16 mouse cellular contexts compared by ENCODE assay signal in genomic region chr11:75209363-75209762, GRCm38 (mm10). TPM values are rescaled to one million over a fixed set of nuclear protein-coding genes. Genes with fewer than 3 reads are reported as not detected.
DNase-seq lines count a peak whose midpoint lies in the region; ATAC-seq and TF ChIP-seq lines count a peak whose summit lies in the region.
"Had no signal": no experiment of that assay in that cellular context is flagged by ENCODE, and none has a peak within 500 bp of the region (broad histone marks: within the 10 kb centered on the region; RNA-seq: fewer than 3 reads in every experiment).

No protein-coding gene starts in this region.

- H3K27ac ChIP-seq in cerebellum, adult 2 months (ENCODE audit: insufficient read depth, low read length) = peak overlapping the region; percentile 10; the same call in 1 of the 2 replicates
- peak overlapping the region; percentile 50; the same call in 1 of the 2 replicates for H3K27ac ChIP-seq in hindbrain, embryonic 10.5 days
- no peak overlapping the region for H3K27ac ChIP-seq in hindbrain, embryonic 11.5 days (ENCODE audit: low read depth, low read length)
- 0 out of 2 replicates have a peak overlapping the region, but pooled peaks have one; percentile 15 for H3K27ac ChIP-seq in embryonic facial prominence, embryonic 10.5 days (replicated peaks)
- peak overlapping the region; percentile 81 for H3K27ac ChIP-seq in midbrain, embryonic 12.5 days (replicated peaks)
- H3K27ac ChIP-seq: heart, adult 2 months had no signal

- H3K27me3 ChIP-seq in cerebellum, adult 2 months (ENCODE audit: control insufficient read depth, insufficient read depth, low read length) = no peaks in the 10 kb centered on the region
- peaks cover 40% of the 10 kb centered on the region for H3K27me3 ChIP-seq in hindbrain, embryonic 10.5 days (ENCODE audit: insufficient read depth, poor library complexity, severe bottlenecking)
- H3K27me3 ChIP-seq in hindbrain, embryonic 11.5 days (ENCODE audit: control insufficient read depth, insufficient read depth, low read length) = no peaks in the 10 kb centered on the region
- H3K27me3 ChIP-seq in embryonic facial prominence, embryonic 10.5 days (replicated peaks; ENCODE audit: low read depth, poor library complexity, severe bottlenecking) = peaks cover 34% of the 10 kb centered on the region
- peaks cover 9% of the 10 kb centered on the region for H3K27me3 ChIP-seq in midbrain, embryonic 12.5 days

- no peak for TF ChIP-seq CTCF in cerebellum, adult 2 months (IDR thresholded peaks at IDR 0.05; ENCODE audit: borderline replicate concordance, insufficient read depth, low read depth, low read length)

- H3K9ac ChIP-seq in hindbrain, embryonic 11.5 days (ENCODE audit: low read depth, low read length) = no peak overlapping the region
- H3K9ac ChIP-seq in midbrain, embryonic 12.5 days (replicated peaks) = no peak overlapping the region

- no peak overlapping the region for H3K4me2 ChIP-seq in hindbrain, embryonic 11.5 days (replicated peaks; ENCODE audit: low read depth, low read length)
- H3K4me2 ChIP-seq in midbrain, embryonic 12.5 days (replicated peaks) = no peak overlapping the region

- no peak for TF ChIP-seq POLR2A in cerebellum, adult 2 months (IDR thresholded peaks at IDR 0.05; ENCODE audit: borderline replicate concordance, insufficient read depth, low read length)

- no peaks in the 10 kb centered on the region for H3K9me3 ChIP-seq in hindbrain, embryonic 10.5 days
- H3K9me3 ChIP-seq in hindbrain, embryonic 11.5 days (ENCODE audit: control insufficient read depth, low read length) = no peaks in the 10 kb centered on the region
- H3K9me3 ChIP-seq in embryonic facial prominence, embryonic 10.5 days = no peaks in the 10 kb centered on the region
- H3K9me3 ChIP-seq in midbrain, embryonic 12.5 days = no peaks in the 10 kb centered on the region

- peaks cover 65% of the 10 kb centered on the region for H3K4me1 ChIP-seq in cerebellum, adult 2 months (ENCODE audit: control insufficient read depth, insufficient read depth, low read length)
- H3K4me1 ChIP-seq in hindbrain, embryonic 10.5 days (replicated peaks) = peaks cover 61% of the 10 kb centered on the region
- peaks cover 3% of the 10 kb centered on the region; the same call in 1 of the 2 replicates for H3K4me1 ChIP-seq in hindbrain, embryonic 11.5 days (replicated peaks; ENCODE audit: control insufficient read depth, insufficient read depth, low read length)
- peaks cover 80% of the 10 kb centered on the region for H3K4me1 ChIP-seq in embryonic facial prominence, embryonic 10.5 days
- H3K4me1 ChIP-seq in midbrain, embryonic 12.5 days = peaks cover 58% of the 10 kb centered on the region

- 72% methylated on average over 4 of the region's 4 CpGs for WGBS in cerebellum, adult 2 months
- 69% methylated on average over 4 of the region's 4 CpGs for WGBS in hindbrain, embryonic 10.5 days
- 71% methylated on average over 4 of the region's 4 CpGs for WGBS in hindbrain, embryonic 11.5 days
- 63% methylated on average over 4 of the region's 4 CpGs for WGBS in embryonic facial prominence, embryonic 10.5 days
- 60% methylated on average over 4 of the region's 4 CpGs for WGBS in midbrain, embryonic 12.5 days

- no peak for ATAC-seq in hindbrain, embryonic 11.5 days (ENCODE audit: low FRiP score)
- no peak for ATAC-seq in midbrain, embryonic 12.5 days (ENCODE audit: low FRiP score, low read depth)
- ATAC-seq: intestine, embryonic 16.5 days had no signal

- peak in 1 of 2 experiments; percentile 16 for DNase-seq in cerebellum, adult 2 months
- no peak for DNase-seq in cerebellum, postnatal 36 days
- DNase-seq in hindbrain, embryonic 10.5 days (ENCODE audit: low spot score) = no peak
- DNase-seq in hindbrain, embryonic 11.5 days (ENCODE audit: low spot score) = no peak
- no peak for DNase-seq in embryonic facial prominence, embryonic 10.5 days (ENCODE audit: low spot score)
- no peak for DNase-seq in thymus, postnatal 10 days (ENCODE audit: low spot score in 2 of 2)
- DNase-seq in spleen, postnatal 36 days (ENCODE audit: low spot score in 2 of 2) = no peak
- DNase-seq: adrenal gland, postnatal 36 days; cerebellum, adult 11 months; heart, adult 2 months; lung, postnatal 10 days; right cerebral cortex, postnatal 25 days; thymus, postnatal 36 days had no signal

- no peak overlapping the region for H3K4me3 ChIP-seq in cerebellum, adult 2 months (replicated peaks; ENCODE audit: insufficient read depth, low read depth, low read length)
- H3K4me3 ChIP-seq in hindbrain, embryonic 10.5 days = no peak overlapping the region
- H3K4me3 ChIP-seq in hindbrain, embryonic 11.5 days (ENCODE audit: low read depth, low read length) = no peak overlapping the region
- H3K4me3 ChIP-seq in embryonic facial prominence, embryonic 10.5 days = no peak overlapping the region
- H3K4me3 ChIP-seq in midbrain, embryonic 12.5 days = no peak overlapping the region
- H3K4me3 ChIP-seq: heart, adult 2 months; myocyte had no signal

- no peaks in the 10 kb centered on the region for H3K36me3 ChIP-seq in hindbrain, embryonic 10.5 days
- no peaks in the 10 kb centered on the region for H3K36me3 ChIP-seq in hindbrain, embryonic 11.5 days (ENCODE audit: control insufficient read depth, insufficient read depth, low read length)
- H3K36me3 ChIP-seq in embryonic facial prominence, embryonic 10.5 days (replicated peaks) = no peaks in the 10 kb centered on the region
- no peaks in the 10 kb centered on the region for H3K36me3 ChIP-seq in midbrain, embryonic 12.5 days

RNA-seq across cellular contexts. Expression of gene Rtn4rl1, which starts 15.8 kb away (rescaled TPM):
- 23.9 and 28.6 TPM in 2 replicates for polyA plus RNA-seq in cerebellum, adult 2 months (2012; rRNA removed)
- 2.5 and 2.8 TPM in 2 replicates for polyA plus RNA-seq in hindbrain, embryonic 10.5 days (2016; fragmentation: Nextera tagmentation; extraction: Ambion mirVana)
- 2.4 and 2.8 TPM in 2 replicates for polyA plus RNA-seq in hindbrain, embryonic 11.5 days (2014; fragmentation: Nextera tagmentation; extraction: Ambion mirVana)
- 1.5 and 2.1 TPM in 2 replicates for polyA plus RNA-seq in embryonic facial prominence, embryonic 10.5 days (2016; fragmentation: Nextera tagmentation; extraction: Ambion mirVana)
- 9.3 and 10.2 TPM in 2 replicates for polyA plus RNA-seq in midbrain, embryonic 12.5 days (2016; fragmentation: Nextera tagmentation; extraction: Ambion mirVana)

RNA-seq across cellular contexts. Expression of gene Dph1, which starts 18.3 kb away (rescaled TPM):
- 18.6 and 19.3 TPM in 2 replicates for polyA plus RNA-seq in cerebellum, adult 2 months (2012; rRNA removed)
- 23.2 and 24.2 TPM in 2 replicates for polyA plus RNA-seq in hindbrain, embryonic 10.5 days (2016; fragmentation: Nextera tagmentation; extraction: Ambion mirVana)
- polyA plus RNA-seq in hindbrain, embryonic 11.5 days (2014; fragmentation: Nextera tagmentation; extraction: Ambion mirVana) = 14.1 and 18.8 TPM in 2 replicates
- polyA plus RNA-seq in embryonic facial prominence, embryonic 10.5 days (2016; fragmentation: Nextera tagmentation; extraction: Ambion mirVana) = 24.9 and 29.2 TPM in 2 replicates
- polyA plus RNA-seq in midbrain, embryonic 12.5 days (2016; fragmentation: Nextera tagmentation; extraction: Ambion mirVana) = 15.8 and 17.6 TPM in 2 replicates

RNA-seq across cellular contexts. Expression of gene Ovca2, which starts 30.7 kb away (rescaled TPM):
- polyA plus RNA-seq in cerebellum, adult 2 months (2012; rRNA removed) = 15.3 and 16.3 TPM in 2 replicates
- polyA plus RNA-seq in hindbrain, embryonic 10.5 days (2016; fragmentation: Nextera tagmentation; extraction: Ambion mirVana) = 27.6 and 33.1 TPM in 2 replicates
- polyA plus RNA-seq in hindbrain, embryonic 11.5 days (2014; fragmentation: Nextera tagmentation; extraction: Ambion mirVana) = 28.0 and 31.0 TPM in 2 replicates
- 35.4 and 36.7 TPM in 2 replicates for polyA plus RNA-seq in embryonic facial prominence, embryonic 10.5 days (2016; fragmentation: Nextera tagmentation; extraction: Ambion mirVana)
- 23.2 and 24.9 TPM in 2 replicates for polyA plus RNA-seq in midbrain, embryonic 12.5 days (2016; fragmentation: Nextera tagmentation; extraction: Ambion mirVana)

RNA-seq across cellular contexts. Expression of gene Hic1, which starts 40.0 kb away (rescaled TPM):
- 3.0 and 3.7 TPM in 2 replicates for polyA plus RNA-seq in cerebellum, adult 2 months (2012; rRNA removed)
- 0.15 and 0.52 TPM in 2 replicates for polyA plus RNA-seq in hindbrain, embryonic 10.5 days (2016; fragmentation: Nextera tagmentation; extraction: Ambion mirVana)
- polyA plus RNA-seq in hindbrain, embryonic 11.5 days (2014; fragmentation: Nextera tagmentation; extraction: Ambion mirVana) = 0.90 and 1.5 TPM in 2 replicates
- polyA plus RNA-seq in embryonic facial prominence, embryonic 10.5 days (2016; fragmentation: Nextera tagmentation; extraction: Ambion mirVana) = 0.23 and 1.3 TPM in 2 replicates
- polyA plus RNA-seq in midbrain, embryonic 12.5 days (2016; fragmentation: Nextera tagmentation; extraction: Ambion mirVana) = 3.7 and 4.8 TPM in 2 replicates
